Mouse (Mus musculus) liver, embryonic 15.5 days (tissue): Measurements from ENCODE around the gene Wdr82. TPM values are rescaled to one million over a fixed set of nuclear protein-coding genes. Genes with fewer than 3 reads are reported as not detected.

ENCODE experiments used
- ATAC-seq: fragments of 200-750 bp; cut with Nextera tagmentation; 2 replicates; pipeline ENCODE4 v1.8.0; 2017; ENCODE audit warnings: moderate number of reproducible peaks, mild to moderate bottlenecking, moderate library complexity; ENCODE audit not compliant: insufficient read depth
- H3K27ac ChIP-seq: fragments of 300-500 bp; sonication (generic); replicated peaks from 2 replicates; pipeline ENCODE4 v1.5.1; 2015; ENCODE audit warnings: mild to moderate bottlenecking, inconsistent platforms
- H3K27me3 ChIP-seq: fragments of 300-500 bp; sonication (generic); 2 replicates; pipeline ENCODE4 v1.6.1; 2015; ENCODE audit warnings: mild to moderate bottlenecking, inconsistent platforms
- H3K36me3 ChIP-seq: fragments of 300-500 bp; sonication (generic); replicated peaks from 2 replicates; pipeline ENCODE4 v1.6.1; 2015; ENCODE audit warnings: moderate library complexity, mild to moderate bottlenecking, inconsistent platforms
- H3K4me1 ChIP-seq: fragments of 300-500 bp; sonication (generic); replicated peaks from 2 replicates; pipeline ENCODE4 v1.6.1; 2015; ENCODE audit warnings: inconsistent platforms
- H3K4me2 ChIP-seq: fragments of 300-500 bp; sonication (generic); 2 replicates; pipeline ENCODE4 v1.6.1; 2015; ENCODE audit warnings: moderate library complexity, mild to moderate bottlenecking, inconsistent platforms
- H3K4me3 ChIP-seq: fragments of 300-500 bp; sonication (generic); replicated peaks from 2 replicates; pipeline ENCODE4 v1.5.1; 2015; ENCODE audit warnings: mild to moderate bottlenecking, inconsistent platforms
- H3K9ac ChIP-seq: fragments of 300-500 bp; sonication (generic); 2 replicates; pipeline ENCODE4 v1.6.1; 2015; ENCODE audit warnings: moderate library complexity, mild to moderate bottlenecking, inconsistent platforms
- H3K9me3 ChIP-seq: fragments of 300-500 bp; sonication (generic); replicated peaks from 2 replicates; pipeline ENCODE4 v1.6.1; 2016; ENCODE audit warnings: inconsistent platforms
- WGBS: fragments of 180-500 bp; shearing (Covaris S2); methylation state at CpG from one replicate; pipeline ENCODE4 v1.1.7; 2015; ENCODE audit warnings: mixed read lengths; ENCODE audit not compliant: insufficient replicate concordance; 5-methylcytosine and 5-hydroxymethylcytosine counted together
- polyA plus RNA-seq: library from polyadenylated mRNA; unstranded; fragments of >200 nt; fragmentation: Nextera tagmentation; extraction: Ambion mirVana; gene quantifications from 2 replicates; pipeline ENCODE4 v1.2.1, GENCODE M21; 2015

Gene Wdr82
- polyA plus RNA-seq, 1 experiment from 2014 or later = 7.3 TPM

- 3% methylated on average over 10 of the region's 10 CpGs for WGBS
- H3K4me1 ChIP-seq = no peaks in the 10 kb centered on the region; the same call in 1 of the 2 replicates
- no peak overlapping the region; the same call in 1 of the 2 replicates for H3K4me3 ChIP-seq
- no peak overlapping the region for H3K9ac ChIP-seq
- H3K36me3 ChIP-seq = no peaks in the 10 kb centered on the region
- H3K27ac ChIP-seq = no peak overlapping the region
- ATAC-seq = no peak
- peak overlapping the region; percentile 36 for H3K4me2 ChIP-seq
- H3K9me3 ChIP-seq = no peaks in the 10 kb centered on the region
- peaks cover 67% of the 10 kb centered on the region for H3K27me3 ChIP-seq
These were observed 22.8 kb upstream of the Wdr82 start for GRCm38 (mm10) chr9:106147851-106148431.

DNA sequence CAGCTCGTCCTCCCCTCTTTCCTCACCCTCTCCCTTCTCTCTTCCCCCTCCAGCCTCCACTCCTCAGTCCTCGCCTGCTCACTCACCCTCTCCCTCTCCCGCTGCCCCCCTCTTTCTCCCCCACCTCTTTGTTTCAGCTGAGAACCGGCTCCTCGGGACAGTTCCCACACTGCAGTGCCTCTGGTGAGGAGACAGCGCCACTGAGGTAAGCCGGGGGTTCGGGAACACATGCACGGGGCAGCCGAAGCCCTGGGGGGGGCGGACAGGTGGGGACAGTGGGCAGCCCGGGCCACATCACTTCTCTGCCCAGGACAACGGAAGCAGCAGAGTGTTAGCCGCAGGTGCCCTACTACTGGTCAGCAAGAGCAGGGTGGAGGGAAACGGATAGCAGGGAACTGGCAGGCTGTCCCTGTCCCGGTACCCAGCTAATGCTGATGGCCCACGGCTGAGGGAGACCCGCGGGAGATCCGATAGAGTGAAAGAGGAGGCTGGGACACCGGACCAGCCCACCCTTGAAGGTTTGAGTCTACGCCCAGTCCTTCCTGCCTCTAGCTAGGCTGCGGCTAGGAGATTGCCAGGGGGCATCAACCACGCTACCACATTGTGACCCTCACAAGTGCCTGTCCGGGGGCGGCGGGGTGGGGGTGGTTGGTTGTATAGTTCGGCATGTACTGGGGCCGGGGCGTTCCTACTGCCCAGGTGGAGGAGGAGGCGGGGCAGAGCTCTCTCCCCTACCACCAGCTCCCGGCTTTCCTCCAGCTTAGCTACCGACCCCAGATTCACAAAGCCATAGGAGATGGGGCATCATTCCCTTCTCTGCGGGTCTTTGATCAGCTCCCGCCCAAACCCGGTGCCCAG is 22.0 kb upstream of the Wdr82 start:
- WGBS = 1% methylated on average over 36 of the region's 36 CpGs
- peaks cover 67% of the 10 kb centered on the region for H3K27me3 ChIP-seq

DNA sequence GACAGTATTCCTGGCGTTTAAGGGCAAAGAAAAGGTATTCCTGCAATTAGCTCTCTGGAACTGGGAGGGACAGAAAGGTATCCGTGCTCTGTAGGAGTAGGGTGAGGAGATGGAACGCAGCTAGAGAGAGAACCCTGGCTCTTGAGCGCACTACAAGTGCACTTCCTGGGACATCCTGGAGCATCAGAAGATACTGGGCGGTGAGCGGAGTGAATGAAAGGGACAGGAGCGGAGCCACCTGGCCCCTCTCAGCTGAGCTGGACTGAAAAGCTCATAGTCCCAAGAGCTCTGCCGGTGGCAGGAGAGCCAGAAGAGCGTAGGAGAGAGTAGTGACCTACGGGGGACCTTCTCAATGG is 21.4 kb upstream of the Wdr82 start:
- no peaks in the 10 kb centered on the region; the same call in 1 of the 2 replicates for H3K4me1 ChIP-seq
- no peaks in the 10 kb centered on the region for H3K9me3 ChIP-seq
- H3K4me2 ChIP-seq = no peak overlapping the region
- 22% methylated on average over 10 of the region's 10 CpGs for WGBS
- no peak overlapping the region for H3K27ac ChIP-seq
- ATAC-seq = no peak
- no peaks in the 10 kb centered on the region for H3K36me3 ChIP-seq
- H3K4me3 ChIP-seq = no peak overlapping the region
- peaks cover 67% of the 10 kb centered on the region for H3K27me3 ChIP-seq
- H3K9ac ChIP-seq = no peak overlapping the region

More for the DNA sequence above, 22.0 kb upstream of the Wdr82 start:
- no peaks in the 10 kb centered on the region; the same call in 1 of the 2 replicates for H3K4me1 ChIP-seq
- no peaks in the 10 kb centered on the region for H3K36me3 ChIP-seq
- H3K4me2 ChIP-seq = peak overlapping the region; percentile 36
- no peaks in the 10 kb centered on the region for H3K9me3 ChIP-seq
- no peak overlapping the region for H3K9ac ChIP-seq
- ATAC-seq = no peak
- 0 out of 2 replicates have a peak overlapping the region, but pooled peaks have one; percentile 17 for H3K4me3 ChIP-seq
- H3K27ac ChIP-seq = no peak overlapping the region

DNA sequence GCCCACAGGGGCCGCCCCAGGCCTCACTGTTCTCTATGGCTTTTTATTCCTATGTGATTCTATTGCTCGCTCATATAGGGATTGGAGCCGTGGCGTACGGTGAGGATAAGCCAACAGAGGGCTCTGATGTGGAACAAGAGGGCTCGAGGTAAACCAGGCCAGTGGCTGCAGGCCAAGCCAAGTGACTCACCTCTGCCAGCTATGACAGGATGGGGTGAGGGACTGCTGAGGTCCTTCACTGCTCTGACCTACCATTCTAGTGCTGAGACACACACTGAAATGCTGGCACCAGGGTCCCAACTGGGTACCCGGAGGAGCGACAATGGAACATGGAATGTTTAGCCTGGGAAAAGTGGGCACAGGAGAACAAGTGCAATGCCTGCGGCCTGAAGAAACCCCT is 16.6 kb upstream of the Wdr82 start:
- Histone ChIP-seq H3K9me3 (no peaks in the 10 kb centered on the region), H3K4me2 (no peak overlapping the region), H3K9ac (no peak overlapping the region), H3K4me1 (peaks cover 18% of the 10 kb centered on the region), H3K36me3 (no peaks in the 10 kb centered on the region), H3K4me3 (no peak overlapping the region), H3K27me3 (peaks cover 33% of the 10 kb centered on the region), H3K27ac (no peak overlapping the region)
- ATAC-seq = no peak
- WGBS = 70% methylated on average over 9 of the region's 9 CpGs

- Histone ChIP-seq H3K4me2 (peak overlapping the region; percentile 36), H3K4me1 (peaks cover 27% of the 10 kb centered on the region), H3K9me3 (no peaks in the 10 kb centered on the region), H3K4me3 (peak overlapping the region; percentile 45), H3K36me3 (no peaks in the 10 kb centered on the region), H3K27ac (no peak overlapping the region), H3K9ac (no peak overlapping the region), H3K27me3 (peaks cover 10% of the 10 kb centered on the region)
- WGBS = 67% methylated on average over 5 of the region's 5 CpGs
- no peak for ATAC-seq
These were observed 14.3 kb upstream of the Wdr82 start for GRCm38 (mm10) chr9:106156419-106156818.

- Histone ChIP-seq H3K27ac (peak overlapping the region; percentile 75), H3K9me3 (no peaks in the 10 kb centered on the region), H3K27me3 (peaks cover 5% of the 10 kb centered on the region; the same call in 1 of the 2 replicates), H3K36me3 (no peaks in the 10 kb centered on the region), H3K4me3 (peak overlapping the region; percentile 45), H3K9ac (peak overlapping the region; percentile 31; the same call in 1 of the 2 replicates), H3K4me2 (peak overlapping the region; percentile 36), H3K4me1 (peaks cover 27% of the 10 kb centered on the region)
- 74% methylated on average over 21 of the region's 21 CpGs for WGBS
- ATAC-seq = no peak
These were observed 13.7 kb upstream of the Wdr82 start for GRCm38 (mm10) chr9:106156921-106157622.

- H3K9me3 ChIP-seq = no peaks in the 10 kb centered on the region
- H3K27ac ChIP-seq = peak overlapping the region; percentile 75
- peak overlapping the region; percentile 31; the same call in 1 of the 2 replicates for H3K9ac ChIP-seq
- 0 out of 2 replicates have a peak, but pooled peaks have one; percentile 5 for ATAC-seq
- peak overlapping the region; percentile 36 for H3K4me2 ChIP-seq
- H3K36me3 ChIP-seq = no peaks in the 10 kb centered on the region
- 75% methylated on average over 10 of the region's 10 CpGs for WGBS
- H3K27me3 ChIP-seq = 0 out of 2 replicates have a peak, but pooled peaks cover under 1% of the 10 kb centered on the region
- peak overlapping the region; percentile 45 for H3K4me3 ChIP-seq
- H3K4me1 ChIP-seq = peaks cover 27% of the 10 kb centered on the region
These were observed 13.2 kb upstream of the Wdr82 start for GRCm38 (mm10) chr9:106157623-106157925.

- 54% methylated on average over 6 of the region's 6 CpGs for WGBS
- H3K9me3 ChIP-seq = no peaks in the 10 kb centered on the region
- peaks cover 27% of the 10 kb centered on the region for H3K4me1 ChIP-seq
- peak; percentile 55 for ATAC-seq
- H3K9ac ChIP-seq = peak within 1 kb of the TSS; percentile 31; the same call in 1 of the 2 replicates
- peak within 1 kb of the TSS; percentile 45 for H3K4me3 ChIP-seq
- H3K4me2 ChIP-seq = peak within 1 kb of the TSS; percentile 36
- H3K27me3 ChIP-seq = no peaks in the 10 kb centered on the region
- no peaks in the 10 kb centered on the region for H3K36me3 ChIP-seq
- H3K27ac ChIP-seq = peak within 1 kb of the TSS; percentile 75
These were observed 12.7 kb upstream of the Wdr82 start, which contains the start of gene Glyctk for GRCm38 (mm10) chr9:106158037-106158491. Gene Glyctk, minus strand, starts transcription at chr9:106158138.

- 78% methylated on average over 9 of the region's 9 CpGs for WGBS
- peaks cover 3% of the 10 kb centered on the region; the same call in 1 of the 2 replicates for H3K27me3 ChIP-seq
- H3K4me3 ChIP-seq = peak overlapping the region; percentile 68; the same call in 1 of the 2 replicates
- ATAC-seq = no peak
- H3K4me2 ChIP-seq = peak overlapping the region; percentile 74
- H3K36me3 ChIP-seq = no peaks in the 10 kb centered on the region
- H3K27ac ChIP-seq = peak overlapping the region; percentile 69; the same call in 1 of the 2 replicates
- peaks cover 27% of the 10 kb centered on the region for H3K4me1 ChIP-seq
- H3K9me3 ChIP-seq = no peaks in the 10 kb centered on the region
- H3K9ac ChIP-seq = no peak overlapping the region
These were observed 11.5 kb upstream of the Wdr82 start for GRCm38 (mm10) chr9:106159237-106159636.

- ATAC-seq = peak; percentile 63
- H3K27ac ChIP-seq = peak overlapping the region; percentile 84
- H3K9ac ChIP-seq = peak overlapping the region; percentile 52
- peaks cover 3% of the 10 kb centered on the region; the same call in 1 of the 2 replicates for H3K27me3 ChIP-seq
- 4% methylated on average over 24 of the region's 24 CpGs for WGBS
- no peaks in the 10 kb centered on the region for H3K9me3 ChIP-seq
- H3K4me2 ChIP-seq = peak overlapping the region; percentile 74
- H3K4me1 ChIP-seq = peaks cover 27% of the 10 kb centered on the region
- H3K36me3 ChIP-seq = no peaks in the 10 kb centered on the region
- peak overlapping the region; percentile 68 for H3K4me3 ChIP-seq
These were observed 10.9 kb upstream of the Wdr82 start for GRCm38 (mm10) chr9:106159784-106160301.
